Mouse (Mus musculus): Measurements from ENCODE around the gene Mettl7b. TPM values are rescaled to one million over a fixed set of nuclear protein-coding genes. Genes with fewer than 3 reads are reported as not detected.

Gene Mettl7b
- polyA plus RNA-seq, 1 experiment from 2014 or later: not detected

DNA sequence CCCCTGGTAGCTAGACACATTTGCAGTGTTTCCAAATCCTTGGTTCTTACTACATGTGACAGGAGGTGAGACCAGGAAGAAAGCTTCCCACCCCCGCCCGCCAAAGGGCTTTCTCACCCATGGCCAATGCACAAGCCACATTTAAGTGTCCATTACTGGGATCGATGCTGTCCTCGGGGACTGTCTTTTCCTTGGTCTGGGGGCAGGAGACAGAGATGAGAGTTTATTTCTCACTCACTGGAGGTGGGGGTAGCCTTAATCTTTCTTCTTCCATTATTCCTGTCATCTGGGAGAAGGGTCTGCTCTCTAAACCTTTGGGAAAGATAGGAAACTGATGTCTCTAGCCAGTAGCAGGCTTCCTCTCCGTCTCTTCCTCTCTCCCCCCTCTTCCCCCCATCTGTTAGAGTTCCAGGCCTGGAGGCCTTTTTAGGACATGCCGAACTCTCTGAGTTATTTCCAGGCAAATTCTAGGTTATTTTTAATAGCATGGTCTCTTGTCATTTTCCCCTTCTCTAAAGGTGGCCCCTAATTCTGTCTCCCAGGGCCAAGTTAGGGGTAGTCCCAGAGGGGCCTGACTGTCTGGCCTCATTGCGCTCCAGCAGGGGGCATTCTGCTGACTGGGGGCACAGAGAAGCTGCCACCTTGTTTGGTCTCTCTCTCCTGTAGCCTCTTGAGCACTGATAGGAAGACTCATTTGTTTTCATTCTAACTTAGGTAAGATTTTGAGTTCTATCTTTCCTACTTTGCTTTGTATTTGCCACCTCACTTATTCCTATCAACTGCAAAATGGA lies 25.6 kb downstream of the Mettl7b start:
- Histone ChIP-seq H3K4me2 (ENCODE audit: low read length) (no peak overlapping the region), H3K4me3 (replicated peaks; ENCODE audit: low read length) (no peak overlapping the region), H3K9ac (replicated peaks; ENCODE audit: low read depth, low read length) (no peak overlapping the region), H3K27me3 (replicated peaks; ENCODE audit: control insufficient read depth, insufficient read depth, low read length) (peaks cover 46% of the 10 kb centered on the region), H3K9me3 (ENCODE audit: control insufficient read depth, low read length) (no peaks in the 10 kb centered on the region), H3K36me3 (ENCODE audit: control insufficient read depth, insufficient read depth) (no peaks in the 10 kb centered on the region), H3K27ac (ENCODE audit: low read length) (no peak overlapping the region), H3K4me1 (replicated peaks; ENCODE audit: control insufficient read depth, insufficient read depth, low read length) (peaks cover 12% of the 10 kb centered on the region)
- 71% methylated on average over 7 of the region's 7 CpGs for WGBS
- ATAC-seq: no peak

DNA sequence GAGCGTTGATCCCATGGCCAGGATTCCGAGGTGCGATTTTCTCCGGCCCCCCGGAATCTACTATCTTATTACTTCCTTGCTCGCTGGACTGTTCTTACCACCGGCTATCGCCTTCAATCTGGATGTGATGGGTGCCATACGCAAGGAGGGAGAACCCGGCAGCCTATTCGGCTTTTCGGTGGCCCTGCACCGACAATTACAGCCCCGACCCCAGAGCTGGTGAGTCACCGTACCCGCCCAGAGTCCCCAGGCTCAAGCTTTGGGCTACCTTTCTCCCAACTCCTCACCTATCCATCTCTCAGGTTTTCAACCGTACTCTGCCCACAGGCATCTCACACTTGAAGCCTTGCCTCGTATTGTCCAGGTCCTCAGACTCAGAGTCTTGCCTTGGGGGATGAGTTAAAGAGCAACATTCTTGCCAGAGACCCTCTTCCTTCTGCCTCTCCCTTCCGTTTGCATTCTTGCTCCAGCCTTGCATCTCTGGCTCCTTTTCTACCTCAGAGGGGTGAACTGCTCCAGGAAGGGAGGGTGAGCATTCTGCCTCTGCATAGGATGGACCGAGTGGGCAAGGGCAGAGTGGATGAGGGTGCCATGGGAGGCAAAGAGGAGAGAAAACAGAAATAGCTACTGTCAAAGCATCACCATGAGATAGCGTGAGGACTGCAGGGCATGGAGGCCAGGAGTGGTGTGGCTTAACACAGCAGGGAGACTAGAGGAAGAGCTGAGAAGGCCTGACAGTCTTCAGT lies 26.6 kb downstream of the Mettl7b start:
- Histone ChIP-seq H3K4me1 (replicated peaks; ENCODE audit: control insufficient read depth, insufficient read depth, low read length) (peaks cover 12% of the 10 kb centered on the region), H3K27ac (ENCODE audit: low read length) (no peak overlapping the region), H3K27me3 (replicated peaks; ENCODE audit: control insufficient read depth, insufficient read depth, low read length) (peaks cover 46% of the 10 kb centered on the region), H3K36me3 (ENCODE audit: control insufficient read depth, insufficient read depth) (no peaks in the 10 kb centered on the region), H3K4me3 (replicated peaks; ENCODE audit: low read length) (peak overlapping the region; percentile 49), H3K9me3 (ENCODE audit: control insufficient read depth, low read length) (no peaks in the 10 kb centered on the region), H3K4me2 (ENCODE audit: low read length) (peak overlapping the region; percentile 82), H3K9ac (replicated peaks; ENCODE audit: low read depth, low read length) (peak overlapping the region; percentile 50)
- WGBS: 2% methylated on average over 21 of the region's 21 CpGs
- 0 out of 2 replicates have a peak, but pooled peaks have one; percentile 37 for ATAC-seq

DNA sequence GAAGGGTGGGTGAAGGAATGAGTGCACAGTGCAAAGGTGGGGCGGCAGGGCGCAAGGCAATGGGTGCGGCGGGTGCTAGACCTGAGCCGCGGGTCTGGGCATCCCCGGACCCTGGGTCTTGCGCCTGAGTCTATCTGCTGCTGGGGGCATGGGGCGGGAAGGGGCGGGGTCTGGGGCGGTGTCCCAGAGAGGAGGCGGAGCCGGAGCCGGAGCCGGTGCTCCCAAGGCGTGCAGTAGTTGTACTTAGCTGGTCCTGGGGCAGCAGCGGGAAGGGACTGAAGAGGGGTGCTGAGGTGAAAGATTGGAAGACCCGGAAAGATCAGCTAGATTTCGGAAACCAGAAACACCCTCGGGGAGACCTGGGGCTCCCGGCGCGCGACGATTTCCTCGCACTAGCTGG lies 27.2 kb downstream of the Mettl7b start, which contains the start of gene Itga7:
Gene Itga7 (plus strand): TSS at position 245 of the 400 bp plus-strand sequence.
- no peaks in the 10 kb centered on the region for H3K36me3 ChIP-seq (ENCODE audit: control insufficient read depth, insufficient read depth)
- H3K27me3 ChIP-seq (replicated peaks; ENCODE audit: control insufficient read depth, insufficient read depth, low read length): peaks cover 50% of the 10 kb centered on the region
- H3K4me2 ChIP-seq (ENCODE audit: low read length): peak within 1 kb of the TSS; percentile 82
- H3K4me1 ChIP-seq (replicated peaks; ENCODE audit: control insufficient read depth, insufficient read depth, low read length): peaks cover 12% of the 10 kb centered on the region
- 2% methylated on average over 25 of the region's 26 CpGs for WGBS
- peak within 1 kb of the TSS; percentile 49 for H3K4me3 ChIP-seq (replicated peaks; ENCODE audit: low read length)
- H3K27ac ChIP-seq (ENCODE audit: low read length): no peak within 1 kb of the TSS
- H3K9ac ChIP-seq (replicated peaks; ENCODE audit: low read depth, low read length): peak within 1 kb of the TSS; percentile 50
- no peaks in the 10 kb centered on the region for H3K9me3 ChIP-seq (ENCODE audit: control insufficient read depth, low read length)
- peak; percentile 88 for ATAC-seq

DNA sequence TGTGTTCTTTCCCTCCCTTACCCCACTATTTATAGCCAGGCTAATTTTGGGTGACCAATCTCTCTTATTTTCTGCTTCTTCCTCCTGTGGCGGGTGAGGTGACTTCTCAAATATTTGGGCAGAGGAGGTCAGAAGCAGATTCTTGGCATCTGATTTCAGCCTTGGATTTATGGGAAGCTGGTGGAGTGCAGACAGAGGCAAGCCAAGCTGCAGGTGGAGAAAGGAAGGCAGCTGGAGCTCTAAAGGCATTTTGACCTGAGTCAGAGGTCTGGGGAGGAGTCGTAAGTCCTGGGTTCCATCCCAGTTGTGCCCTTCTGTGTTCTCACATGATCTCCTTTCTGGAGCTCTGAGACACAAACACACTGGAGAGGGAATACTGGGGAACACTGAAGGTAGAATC lies 29.3 kb downstream of the Mettl7b start:
- ATAC-seq: no peak
- no peak overlapping the region for H3K27ac ChIP-seq (ENCODE audit: low read length)
- H3K27me3 ChIP-seq (replicated peaks; ENCODE audit: control insufficient read depth, insufficient read depth, low read length): peaks cover 50% of the 10 kb centered on the region
- no peaks in the 10 kb centered on the region for H3K36me3 ChIP-seq (ENCODE audit: control insufficient read depth, insufficient read depth)
- no peak overlapping the region for H3K4me3 ChIP-seq (replicated peaks; ENCODE audit: low read length)
- peaks cover 18% of the 10 kb centered on the region for H3K4me1 ChIP-seq (replicated peaks; ENCODE audit: control insufficient read depth, insufficient read depth, low read length)
- no peak overlapping the region for H3K4me2 ChIP-seq (ENCODE audit: low read length)
- H3K9ac ChIP-seq (replicated peaks; ENCODE audit: low read depth, low read length): no peak overlapping the region
- 78% methylated on average over 2 of the region's 2 CpGs for WGBS
- no peaks in the 10 kb centered on the region for H3K9me3 ChIP-seq (ENCODE audit: control insufficient read depth, low read length)

DNA sequence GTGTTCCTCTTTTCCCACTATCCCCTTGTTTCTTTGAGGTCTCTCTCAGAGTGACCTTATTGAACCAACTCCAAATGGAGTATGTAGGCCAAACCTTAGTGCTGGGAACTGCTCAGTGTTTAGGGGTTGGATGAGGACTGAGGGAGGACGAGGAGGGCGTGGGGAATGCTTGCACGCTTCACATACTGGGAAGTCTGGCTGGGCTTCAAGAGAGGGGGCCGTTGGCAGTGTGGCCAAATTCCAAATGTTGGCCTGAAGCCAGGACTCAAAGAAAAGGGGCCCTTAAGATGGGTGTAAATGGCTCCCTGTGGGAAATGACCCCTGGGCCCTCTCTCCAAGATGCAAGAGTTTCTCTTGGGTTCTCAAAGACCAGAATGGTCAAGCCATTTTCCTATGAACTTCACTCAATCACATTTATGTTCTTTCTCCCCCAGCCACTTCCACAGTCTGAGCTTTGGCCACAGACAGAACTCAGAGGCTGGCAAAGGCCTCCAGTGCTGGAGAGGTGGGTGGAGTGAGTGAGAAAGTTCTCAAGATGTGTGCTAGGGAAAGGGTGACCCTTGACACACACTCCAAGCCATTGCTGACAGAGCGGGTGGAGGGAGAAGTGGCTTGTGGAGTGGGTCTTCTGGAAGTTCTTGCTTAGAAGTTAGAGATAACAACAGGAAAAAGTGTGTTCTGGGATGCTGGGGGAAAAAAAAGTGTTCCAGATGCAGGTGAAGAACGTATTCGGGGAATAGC lies 31.0 kb downstream of the Mettl7b start:
- no peak overlapping the region for H3K9ac ChIP-seq (replicated peaks; ENCODE audit: low read depth, low read length)
- ATAC-seq: no peak

DNA sequence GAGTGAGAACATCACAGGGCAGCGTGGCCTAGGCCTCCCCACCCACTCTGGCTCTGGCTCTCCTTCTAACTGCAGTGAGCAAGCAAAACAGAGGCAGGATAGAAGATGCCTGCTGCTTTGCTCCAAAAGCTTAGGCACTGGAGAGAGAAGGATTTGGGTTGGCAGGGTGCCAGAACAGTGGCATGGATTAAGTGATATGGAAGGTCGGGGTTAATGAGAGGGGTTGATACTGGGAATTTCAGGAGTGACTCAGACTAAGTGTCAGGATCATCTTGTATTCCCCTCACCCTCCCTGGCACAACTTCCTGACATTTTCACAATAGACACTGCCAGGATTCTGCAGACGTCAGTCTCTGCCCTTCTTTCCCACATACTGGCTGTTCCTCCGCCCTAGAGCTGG lies 32.4 kb downstream of the Mettl7b start:
- Histone ChIP-seq H3K9ac (replicated peaks; ENCODE audit: low read depth, low read length) (no peak overlapping the region), H3K4me2 (ENCODE audit: low read length) (no peak overlapping the region), H3K4me1 (replicated peaks; ENCODE audit: control insufficient read depth, insufficient read depth, low read length) (peaks cover 15% of the 10 kb centered on the region), H3K27me3 (replicated peaks; ENCODE audit: control insufficient read depth, insufficient read depth, low read length) (peaks cover 24% of the 10 kb centered on the region), H3K9me3 (ENCODE audit: control insufficient read depth, low read length) (no peaks in the 10 kb centered on the region), H3K36me3 (ENCODE audit: control insufficient read depth, insufficient read depth) (no peaks in the 10 kb centered on the region), H3K27ac (ENCODE audit: low read length) (no peak overlapping the region), H3K4me3 (replicated peaks; ENCODE audit: low read length) (no peak overlapping the region)
- 13% methylated on average over 4 of the region's 4 CpGs for WGBS
- 0 out of 2 replicates have a peak, but pooled peaks have one; percentile 13 for ATAC-seq

More for the DNA sequence above, 31.0 kb downstream of the Mettl7b start:
- Histone ChIP-seq H3K4me3 (replicated peaks; ENCODE audit: low read length) (no peak overlapping the region), H3K27me3 (replicated peaks; ENCODE audit: control insufficient read depth, insufficient read depth, low read length) (peaks cover 34% of the 10 kb centered on the region), H3K9me3 (ENCODE audit: control insufficient read depth, low read length) (no peaks in the 10 kb centered on the region), H3K4me1 (replicated peaks; ENCODE audit: control insufficient read depth, insufficient read depth, low read length) (peaks cover 18% of the 10 kb centered on the region), H3K36me3 (ENCODE audit: control insufficient read depth, insufficient read depth) (no peaks in the 10 kb centered on the region), H3K27ac (ENCODE audit: low read length) (no peak overlapping the region), H3K4me2 (ENCODE audit: low read length) (no peak overlapping the region)
- WGBS: 48% methylated on average over 7 of the region's 7 CpGs

DNA sequence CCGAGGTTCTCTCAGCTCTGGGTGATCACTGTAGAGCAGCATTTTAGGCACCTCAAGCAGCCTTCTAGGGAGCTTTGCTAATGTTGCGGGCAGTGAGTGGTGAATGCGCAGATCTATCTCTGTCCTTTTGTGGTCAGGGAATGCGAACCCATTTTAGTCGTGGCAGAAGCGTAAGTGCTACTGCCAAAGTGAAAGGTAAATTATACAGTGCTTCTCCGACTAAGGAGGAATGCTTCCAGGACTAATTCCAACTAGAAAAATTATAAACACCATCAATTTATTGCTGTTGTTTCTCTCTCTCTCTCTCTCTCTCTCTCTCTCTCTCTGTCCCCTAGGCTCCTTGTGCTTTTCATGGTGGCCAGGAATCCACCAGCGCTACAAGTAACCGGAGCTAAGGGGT lies 36.9 kb downstream of the Mettl7b start, which contains the start of gene Bloc1s1:
Gene Bloc1s1 (minus strand): TSS at position 101 of the 400 bp plus-strand sequence.
- Histone ChIP-seq H3K4me3 (replicated peaks; ENCODE audit: low read length) (peak within 1 kb of the TSS; percentile 60), H3K4me1 (replicated peaks; ENCODE audit: control insufficient read depth, insufficient read depth, low read length) (peaks cover 28% of the 10 kb centered on the region)
- no peak for ATAC-seq

DNA sequence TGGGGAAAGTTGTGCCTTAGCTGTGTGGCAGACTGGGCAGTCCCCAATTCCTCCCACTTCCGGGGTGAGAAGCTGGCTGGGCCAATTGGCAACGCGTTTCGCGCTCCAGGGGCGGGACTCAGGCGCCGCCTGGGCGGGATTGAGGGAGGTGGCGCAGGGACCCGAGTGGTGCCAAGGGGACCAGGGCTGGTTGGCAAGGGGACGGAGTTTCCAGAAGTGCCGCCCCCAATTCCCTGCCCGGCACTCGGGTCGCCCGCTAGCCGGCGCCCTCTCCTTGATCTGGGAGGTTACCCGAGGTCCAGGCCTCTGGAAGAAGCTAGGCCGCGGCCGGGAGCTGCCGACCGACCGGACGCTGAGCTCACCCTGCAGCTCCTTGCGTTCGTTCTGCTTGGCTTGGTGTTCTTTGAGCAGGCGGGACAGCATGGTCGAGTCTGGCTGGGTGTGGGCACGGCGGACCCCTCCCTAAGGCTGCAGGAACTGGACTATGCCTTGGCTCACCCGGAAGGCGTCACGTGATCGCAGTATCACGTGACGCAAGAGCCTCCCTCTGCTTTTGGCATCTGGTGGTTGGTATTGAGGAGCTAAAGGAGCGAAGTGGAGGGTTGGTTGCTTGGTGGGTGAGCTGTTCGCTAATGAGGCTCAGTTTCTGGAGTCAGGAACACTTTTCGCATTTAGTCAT lies 37.6 kb downstream of the Mettl7b start:
- ATAC-seq: peak; percentile 98
- H3K4me1 ChIP-seq (replicated peaks; ENCODE audit: control insufficient read depth, insufficient read depth, low read length): peaks cover 23% of the 10 kb centered on the region
- H3K9me3 ChIP-seq (ENCODE audit: control insufficient read depth, low read length): no peaks in the 10 kb centered on the region
- H3K9ac ChIP-seq (replicated peaks; ENCODE audit: low read depth, low read length): peak overlapping the region; percentile 71
- WGBS: under 1% methylated on average over 42 of the region's 42 CpGs
- peak overlapping the region; percentile 81 for H3K4me2 ChIP-seq (ENCODE audit: low read length)
- peak overlapping the region; percentile 60 for H3K4me3 ChIP-seq (replicated peaks; ENCODE audit: low read length)
- H3K36me3 ChIP-seq (ENCODE audit: control insufficient read depth, insufficient read depth): no peaks in the 10 kb centered on the region
- H3K27me3 ChIP-seq (replicated peaks; ENCODE audit: control insufficient read depth, insufficient read depth, low read length): no peaks in the 10 kb centered on the region
- peak overlapping the region; percentile 89 for H3K27ac ChIP-seq (ENCODE audit: low read length)

More for the DNA sequence above, 36.9 kb downstream of the Mettl7b start, which contains the start of gene Bloc1s1:
- peak within 1 kb of the TSS; percentile 89 for H3K27ac ChIP-seq (ENCODE audit: low read length)
- H3K9ac ChIP-seq (replicated peaks; ENCODE audit: low read depth, low read length): peak within 1 kb of the TSS; percentile 71
- no peaks in the 10 kb centered on the region for H3K36me3 ChIP-seq (ENCODE audit: control insufficient read depth, insufficient read depth)
- H3K9me3 ChIP-seq (ENCODE audit: control insufficient read depth, low read length): no peaks in the 10 kb centered on the region
- WGBS: 64% methylated on average over 9 of the region's 9 CpGs
- peak within 1 kb of the TSS; percentile 81 for H3K4me2 ChIP-seq (ENCODE audit: low read length)
- H3K27me3 ChIP-seq (replicated peaks; ENCODE audit: control insufficient read depth, insufficient read depth, low read length): peaks cover 4% of the 10 kb centered on the region; the same call in 1 of the 2 replicates

All from forebrain, embryonic 16.5 days (tissue).